Mouse (Mus musculus): ENCODE measurements around the gene Flg. TPM values are rescaled to one million over a fixed set of nuclear protein-coding genes. Genes with fewer than 3 reads are reported as not detected.

The Flg gene
- polyA plus RNA-seq (2016; fragmentation: Nextera tagmentation; extraction: Ambion mirVana) = not detected in 2 replicates

DNA sequence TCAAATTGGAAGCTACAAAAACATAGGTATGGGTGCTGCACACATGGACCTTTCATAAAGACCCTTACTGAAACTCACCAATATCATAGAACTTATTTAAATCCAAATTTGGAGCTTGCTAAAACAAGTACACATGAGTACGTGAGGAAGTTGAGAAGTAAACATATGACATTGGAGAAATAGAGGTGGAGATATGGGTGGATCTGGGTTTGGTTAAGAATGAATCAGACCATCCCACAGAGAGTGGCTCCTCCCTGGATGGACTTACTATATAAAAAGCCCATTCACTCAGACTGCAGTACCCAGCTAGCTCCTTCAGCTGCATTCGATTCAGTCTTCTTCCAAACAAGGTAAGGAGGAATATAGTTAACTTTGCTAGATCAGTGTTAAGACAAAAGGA lies at the start of gene Flg:
TSS of gene Flg (plus strand) at position 301 of the 400 bp plus-strand sequence.
- H3K9ac ChIP-seq (replicated peaks) = no peak within 1 kb of the TSS
- no peaks in the 10 kb centered on the region for H3K4me1 ChIP-seq (replicated peaks)
- H3K36me3 ChIP-seq = no peaks in the 10 kb centered on the region
- H3K4me2 ChIP-seq = no peak within 1 kb of the TSS
- ATAC-seq (ENCODE audit: insufficient number of reproducible peaks, insufficient read depth, low FRiP score, low TSS enrichment, low read depth) = no peak
- H3K9me3 ChIP-seq = no peaks in the 10 kb centered on the region
- H3K27ac ChIP-seq = no peak within 1 kb of the TSS
- WGBS = 84% methylated on average over 2 of the region's 2 CpGs
- no peaks in the 10 kb centered on the region for H3K27me3 ChIP-seq
- no peak within 1 kb of the TSS for H3K4me3 ChIP-seq (replicated peaks)

GRCm38 (mm10) chr3:93297542-93297941 lies 24.2 kb downstream of the Flg start:
- no peak overlapping the region for H3K4me3 ChIP-seq (replicated peaks)
- H3K27ac ChIP-seq = no peak overlapping the region
- no peaks in the 10 kb centered on the region for H3K27me3 ChIP-seq
- H3K9me3 ChIP-seq = no peaks in the 10 kb centered on the region
- 81% methylated on average over 2 of the region's 2 CpGs for WGBS
- H3K9ac ChIP-seq (replicated peaks) = no peak overlapping the region
- no peak overlapping the region for H3K4me2 ChIP-seq
- H3K36me3 ChIP-seq = no peaks in the 10 kb centered on the region
- no peak for ATAC-seq (ENCODE audit: insufficient number of reproducible peaks, insufficient read depth, low FRiP score, low TSS enrichment, low read depth)
- H3K4me1 ChIP-seq (replicated peaks) = no peaks in the 10 kb centered on the region

DNA sequence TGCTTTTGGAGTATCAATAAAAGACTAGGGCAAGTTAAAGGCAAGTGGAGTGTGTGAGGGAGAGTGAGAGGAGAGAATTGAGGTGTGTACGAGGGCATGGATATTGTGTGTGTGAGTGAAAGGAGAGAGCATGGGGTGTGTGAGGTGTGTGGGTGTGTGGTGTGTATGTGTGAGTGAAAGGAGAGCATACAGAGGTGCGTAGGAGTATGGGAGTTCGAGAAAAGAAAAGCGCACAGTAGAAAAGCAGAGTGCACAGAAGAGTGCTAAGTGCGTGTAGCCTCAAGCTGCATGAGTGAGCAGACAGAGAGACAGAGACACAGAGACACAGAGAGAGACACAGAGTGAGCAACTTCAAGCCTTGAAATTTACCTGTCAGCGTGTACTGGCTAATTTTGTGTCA lies 26.5 kb downstream of the Flg start:
- Histone ChIP-seq H3K36me3 (no peaks in the 10 kb centered on the region), H3K9ac (replicated peaks) (no peak overlapping the region), H3K4me2 (no peak overlapping the region), H3K27me3 (no peaks in the 10 kb centered on the region), H3K27ac (no peak overlapping the region), H3K9me3 (no peaks in the 10 kb centered on the region), H3K4me1 (replicated peaks) (no peaks in the 10 kb centered on the region), H3K4me3 (replicated peaks) (no peak overlapping the region)
- no peak for ATAC-seq (ENCODE audit: insufficient number of reproducible peaks, insufficient read depth, low FRiP score, low TSS enrichment, low read depth)
- WGBS = 91% methylated on average over 6 of the region's 6 CpGs

GRCm38 (mm10) chr3:93301896-93302295 lies 28.6 kb downstream of the Flg start:
- H3K4me1 ChIP-seq (replicated peaks) = no peaks in the 10 kb centered on the region
- ATAC-seq (ENCODE audit: insufficient number of reproducible peaks, insufficient read depth, low FRiP score, low TSS enrichment, low read depth) = no peak
- 82% methylated on average over 3 of the region's 3 CpGs for WGBS
- no peaks in the 10 kb centered on the region for H3K36me3 ChIP-seq
- H3K27me3 ChIP-seq = no peaks in the 10 kb centered on the region
- H3K4me2 ChIP-seq = no peak overlapping the region
- no peak overlapping the region for H3K27ac ChIP-seq
- no peak overlapping the region for H3K4me3 ChIP-seq (replicated peaks)
- no peaks in the 10 kb centered on the region for H3K9me3 ChIP-seq
- H3K9ac ChIP-seq (replicated peaks) = no peak overlapping the region

- 74% methylated on average over 2 of the region's 2 CpGs for WGBS
- no peak overlapping the region for H3K9ac ChIP-seq (replicated peaks)
- ATAC-seq (ENCODE audit: insufficient number of reproducible peaks, insufficient read depth, low FRiP score, low TSS enrichment, low read depth) = no peak
- H3K36me3 ChIP-seq = no peaks in the 10 kb centered on the region
- no peaks in the 10 kb centered on the region for H3K4me1 ChIP-seq (replicated peaks)
- no peak overlapping the region for H3K4me3 ChIP-seq (replicated peaks)
- H3K9me3 ChIP-seq = no peaks in the 10 kb centered on the region
- H3K27me3 ChIP-seq = no peaks in the 10 kb centered on the region
- no peak overlapping the region for H3K4me2 ChIP-seq
- H3K27ac ChIP-seq = no peak overlapping the region
Observed at GRCm38 (mm10) chr3:93306142-93306541, 32.8 kb downstream of the Flg start.

DNA sequence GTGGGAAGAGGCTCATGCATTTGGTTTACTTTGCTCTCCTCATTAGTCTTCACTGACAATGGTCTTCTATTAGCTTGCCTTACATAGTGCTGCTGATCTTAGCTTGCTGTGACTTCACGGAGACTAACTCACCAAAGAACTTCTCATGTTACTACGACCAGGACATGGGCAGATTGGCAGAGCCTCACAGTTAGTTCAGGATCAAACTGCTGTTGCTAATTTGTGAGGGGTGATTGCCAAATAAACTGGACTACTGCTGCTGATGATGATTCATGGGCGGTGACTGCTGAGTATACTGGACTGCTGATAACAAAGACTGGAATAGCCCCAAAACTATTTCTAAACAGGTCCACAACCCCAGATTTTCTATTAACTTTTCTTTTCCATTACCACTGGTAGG lies 38.0 kb downstream of the Flg start:
- H3K27me3 ChIP-seq = no peaks in the 10 kb centered on the region
- no peak for ATAC-seq (ENCODE audit: insufficient number of reproducible peaks, insufficient read depth, low FRiP score, low TSS enrichment, low read depth)
- 52% methylated on average over 3 of the region's 3 CpGs for WGBS
- H3K4me2 ChIP-seq = no peak overlapping the region
- H3K9ac ChIP-seq (replicated peaks) = no peak overlapping the region
- H3K4me3 ChIP-seq (replicated peaks) = no peak overlapping the region
- H3K4me1 ChIP-seq (replicated peaks) = no peaks in the 10 kb centered on the region
- H3K9me3 ChIP-seq = no peaks in the 10 kb centered on the region
- H3K36me3 ChIP-seq = no peaks in the 10 kb centered on the region
- no peak overlapping the region for H3K27ac ChIP-seq

- ATAC-seq (ENCODE audit: insufficient number of reproducible peaks, insufficient read depth, low FRiP score, low TSS enrichment, low read depth) = no peak
- Histone ChIP-seq H3K9me3 (no peaks in the 10 kb centered on the region), H3K4me2 (no peak overlapping the region), H3K4me1 (replicated peaks) (no peaks in the 10 kb centered on the region), H3K9ac (replicated peaks) (no peak overlapping the region), H3K27me3 (no peaks in the 10 kb centered on the region), H3K27ac (no peak overlapping the region), H3K36me3 (no peaks in the 10 kb centered on the region), H3K4me3 (replicated peaks) (no peak overlapping the region)
- WGBS = 88% methylated on average over 1 of the region's 1 CpGs
Observed at GRCm38 (mm10) chr3:93314388-93314787, 41.1 kb downstream of the Flg start.

DNA sequence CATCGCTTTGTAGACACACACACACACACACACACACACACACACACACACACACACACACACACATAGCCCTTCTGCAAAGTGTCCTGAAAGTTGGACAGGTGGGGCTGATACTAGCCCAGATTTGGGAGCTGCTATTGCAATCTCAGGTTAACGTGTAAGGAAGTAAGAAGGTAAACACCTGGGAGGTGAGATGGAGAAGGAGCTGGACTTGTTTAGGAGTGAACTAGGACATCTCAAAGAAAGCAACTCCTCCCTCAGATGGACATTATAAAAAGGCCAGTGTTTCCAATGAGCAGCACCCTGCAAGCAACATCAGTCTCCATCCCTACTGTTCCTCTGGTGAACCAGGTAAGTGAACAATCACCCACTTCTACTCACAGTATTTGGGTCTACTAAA lies 46.1 kb downstream of the Flg start, which contains the start of gene Hrnr:
TSS of gene Hrnr (plus strand) at position 301 of the 400 bp plus-strand sequence.
- H3K4me1 ChIP-seq (replicated peaks) = no peaks in the 10 kb centered on the region
- no peak within 1 kb of the TSS for H3K9ac ChIP-seq (replicated peaks)
- no peak within 1 kb of the TSS for H3K4me3 ChIP-seq (replicated peaks)
- H3K36me3 ChIP-seq = no peaks in the 10 kb centered on the region
- no peak for ATAC-seq (ENCODE audit: insufficient number of reproducible peaks, insufficient read depth, low FRiP score, low TSS enrichment, low read depth)
- H3K27ac ChIP-seq = no peak within 1 kb of the TSS
- no peak within 1 kb of the TSS for H3K4me2 ChIP-seq
- WGBS = 81% methylated on average over 2 of the region's 2 CpGs
- no peaks in the 10 kb centered on the region for H3K27me3 ChIP-seq
- H3K9me3 ChIP-seq = no peaks in the 10 kb centered on the region

DNA sequence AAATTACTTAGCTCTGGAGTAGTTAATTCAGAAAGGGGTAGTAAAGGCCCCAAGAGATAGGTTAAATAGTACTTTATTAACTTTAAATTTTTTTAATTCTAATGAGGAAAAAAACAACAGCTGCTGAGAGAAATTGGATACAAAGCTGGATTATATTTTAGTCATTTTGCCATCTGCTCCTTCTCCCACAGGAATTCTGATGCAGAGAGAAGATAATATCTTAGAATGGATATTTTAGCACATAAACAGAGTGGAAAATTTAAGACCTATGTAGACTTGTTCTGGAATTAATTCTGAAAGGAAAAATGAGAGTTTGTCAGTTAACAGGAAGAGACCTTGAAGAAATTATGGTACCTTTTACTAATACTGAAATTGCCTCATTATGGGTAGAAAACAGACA lies 64.4 kb downstream of the Flg start:
- no peak overlapping the region for H3K4me3 ChIP-seq (replicated peaks)
- H3K9ac ChIP-seq (replicated peaks) = no peak overlapping the region
- H3K27ac ChIP-seq = no peak overlapping the region
- no peaks in the 10 kb centered on the region for H3K36me3 ChIP-seq
- no peaks in the 10 kb centered on the region for H3K27me3 ChIP-seq
- ATAC-seq (ENCODE audit: insufficient number of reproducible peaks, insufficient read depth, low FRiP score, low TSS enrichment, low read depth) = no peak
- H3K4me2 ChIP-seq = no peak overlapping the region
- H3K4me1 ChIP-seq (replicated peaks) = no peaks in the 10 kb centered on the region
- no peaks in the 10 kb centered on the region for H3K9me3 ChIP-seq

- H3K9me3 ChIP-seq = no peaks in the 10 kb centered on the region
- 98% methylated on average over 4 of the region's 4 CpGs for WGBS
- no peaks in the 10 kb centered on the region for H3K27me3 ChIP-seq
Observed at GRCm38 (mm10) chr3:93340021-93340420, 66.7 kb downstream of the Flg start.

More at GRCm38 (mm10) chr3:93340021-93340420, 66.7 kb downstream of the Flg start:
- H3K36me3 ChIP-seq = no peaks in the 10 kb centered on the region
- no peak overlapping the region for H3K4me2 ChIP-seq
- no peak for ATAC-seq (ENCODE audit: insufficient number of reproducible peaks, insufficient read depth, low FRiP score, low TSS enrichment, low read depth)
- H3K4me1 ChIP-seq (replicated peaks) = no peaks in the 10 kb centered on the region
- no peak overlapping the region for H3K27ac ChIP-seq
- H3K4me3 ChIP-seq (replicated peaks) = no peak overlapping the region
- no peak overlapping the region for H3K9ac ChIP-seq (replicated peaks)
